Mouse (Mus musculus) neural tube, embryonic 10.5 days (tissue): ENCODE results near the gene Olfr535.
"Not testable (repeated sequence)": the region's sequence is repeated elsewhere in the genome, so short reads cannot be mapped to it uniquely, and the experiment has no call there.

Experiments
- DNase-seq: peaks from one replicate; pipeline ENCODE4 v3.0.0-alpha.2; 2017; ENCODE audit warnings: low spot score; ENCODE audit errors: extremely low spot score

Olfr535 gene

GRCm38 (mm10) chr7:140483916-140484315 lies at the start of gene Olfr535:
TSS of gene Olfr535 (plus strand) at chr7:140484216.
- no peak for DNase-seq

- DNase-seq = no peak
Observed at GRCm38 (mm10) chr7:140443141-140443540, 40.9 kb upstream of the Olfr535 start.

DNA sequence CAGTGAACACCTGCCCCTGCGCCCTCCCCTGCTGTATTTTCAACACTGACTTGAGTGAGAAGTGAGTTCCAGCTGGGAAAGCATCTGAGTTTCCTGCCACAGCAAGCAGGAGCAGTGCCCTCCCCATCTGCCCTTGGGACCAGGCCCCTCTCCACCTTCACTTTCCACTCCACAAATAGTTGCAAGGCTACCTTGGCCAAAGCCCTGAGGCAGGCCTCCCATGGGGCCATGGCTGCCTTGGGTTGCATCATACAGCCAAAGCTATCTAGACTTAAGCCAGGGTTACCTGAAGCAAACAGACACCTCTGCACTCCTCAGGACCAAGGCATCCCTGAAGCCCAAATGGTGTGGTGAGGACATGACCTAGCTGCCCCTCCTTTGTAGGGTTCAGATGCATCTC lies 20.9 kb upstream of the Olfr535 start, which contains the start of gene Olfr533:
TSS of gene Olfr533 (plus strand) at position 301 of the 400 bp plus-strand sequence.
- DNase-seq = not testable (repeated sequence)

DNA sequence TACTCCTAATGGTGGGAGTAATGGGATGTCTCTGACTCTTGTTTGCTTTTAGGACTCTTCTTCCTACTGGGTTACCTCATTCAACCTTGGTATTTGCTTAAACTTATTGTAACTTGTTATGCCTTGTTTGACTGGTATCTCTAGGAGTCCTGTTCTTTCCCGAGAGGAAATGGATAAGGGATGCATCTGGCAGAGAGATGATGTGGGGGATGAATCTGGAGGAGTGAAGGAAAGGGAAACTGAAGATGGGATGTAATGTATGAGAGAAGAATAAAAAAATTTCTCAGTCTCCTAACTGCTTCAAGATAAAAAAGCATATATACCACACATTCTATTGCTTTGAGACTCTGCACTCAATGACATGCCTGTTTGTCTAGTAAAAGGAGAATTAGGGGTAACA lies 6.1 kb upstream of the Olfr535 start:
- no peak for DNase-seq

DNA sequence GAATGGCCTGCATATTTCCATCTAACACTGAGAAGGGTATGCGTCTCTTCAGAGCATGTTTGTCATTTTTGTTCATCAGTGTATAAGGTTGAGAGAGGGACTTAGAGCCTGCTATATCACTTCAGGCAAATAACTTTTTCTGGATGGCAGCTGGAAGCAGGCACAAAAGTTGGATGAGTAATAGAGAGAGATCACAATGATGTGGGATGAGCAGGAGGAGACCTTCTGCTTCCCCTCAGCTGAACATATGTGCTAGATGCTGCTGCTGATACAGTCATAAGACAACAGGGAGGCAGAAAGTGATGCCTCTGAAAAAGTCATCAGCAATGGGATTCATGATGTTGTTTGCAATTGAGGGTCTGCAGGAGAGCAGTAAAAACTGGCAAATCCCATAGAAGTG lies 5.3 kb upstream of the Olfr535 start:
- no peak for DNase-seq

DNA sequence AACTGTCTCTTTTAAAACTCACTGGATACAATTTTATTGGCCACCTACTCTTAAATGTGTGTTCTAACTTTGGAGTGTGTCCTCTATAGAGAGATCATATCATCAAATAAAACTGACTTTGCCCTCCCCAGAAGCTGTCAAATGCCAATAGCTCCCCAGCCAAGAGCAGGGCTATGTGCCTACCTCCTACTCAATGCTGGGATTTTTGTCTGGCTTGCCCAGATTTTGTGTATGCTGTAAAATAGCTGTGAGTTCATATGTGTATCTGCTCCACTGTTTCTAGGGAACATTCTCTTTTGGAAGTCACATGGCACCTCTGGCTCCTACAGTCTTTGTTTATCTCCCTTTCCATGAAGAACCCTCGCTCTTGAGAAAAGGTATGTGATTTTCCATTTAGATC lies 5.0 kb downstream of the Olfr535 start:
- no peak for DNase-seq

- no peak for DNase-seq
Observed at GRCm38 (mm10) chr7:140494231-140494630, 10.2 kb downstream of the Olfr535 start.

GRCm38 (mm10) chr7:140494702-140495101 lies 10.7 kb downstream of the Olfr535 start:
- DNase-seq = no peak

DNA sequence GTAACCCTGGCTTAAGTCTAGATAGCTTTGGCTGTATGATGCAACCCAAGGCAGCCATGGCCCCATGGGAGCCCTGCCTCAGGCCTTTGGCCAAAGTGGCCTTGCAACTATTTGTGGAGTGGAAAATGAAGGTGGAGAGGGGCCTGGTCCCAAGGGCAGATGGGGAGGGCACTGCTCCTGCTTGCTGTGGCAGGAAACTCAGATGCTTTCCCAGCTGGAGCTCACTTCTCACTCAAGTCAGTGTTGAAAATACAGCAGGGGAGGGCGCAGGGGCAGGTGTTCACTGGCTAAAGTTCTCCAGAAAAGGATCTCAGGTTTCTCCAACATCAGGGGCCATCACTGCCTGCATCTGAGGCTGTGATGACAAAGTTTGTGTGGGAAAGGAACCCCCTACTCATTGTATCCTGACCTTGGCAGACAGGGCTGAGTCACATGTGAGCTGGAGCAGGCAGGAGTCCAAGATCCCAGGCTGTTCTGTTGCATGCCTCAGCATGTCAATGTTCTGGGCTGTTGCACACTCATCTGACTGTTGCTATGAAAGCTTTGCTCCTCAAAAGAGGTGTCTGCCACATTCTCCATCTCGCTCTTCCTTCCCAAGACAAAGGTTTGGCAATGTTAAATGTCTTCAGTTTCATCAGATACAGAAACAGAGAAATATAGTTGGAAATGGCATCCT lies 23.5 kb downstream of the Olfr535 start, which contains the start of gene Olfr536:
TSS of gene Olfr536 (minus strand) at position 51 of the 676 bp plus-strand sequence.
- DNase-seq = not testable (repeated sequence)

GRCm38 (mm10) chr7:140539746-140540145 lies 55.7 kb downstream of the Olfr535 start:
- DNase-seq = no peak
